Mouse (Mus musculus) right cerebral cortex, postnatal 36 days (tissue): ENCODE measurements around the gene Zfp607b.

Source experiments
- DNase-seq, 2 experiments: peaks; one replicate each; pipeline ENCODE4 v3.0.0; 2022; ENCODE audit warnings: low spot score in 2 of 2, mixed read lengths in 1 of 2

The Zfp607b gene

DNA sequence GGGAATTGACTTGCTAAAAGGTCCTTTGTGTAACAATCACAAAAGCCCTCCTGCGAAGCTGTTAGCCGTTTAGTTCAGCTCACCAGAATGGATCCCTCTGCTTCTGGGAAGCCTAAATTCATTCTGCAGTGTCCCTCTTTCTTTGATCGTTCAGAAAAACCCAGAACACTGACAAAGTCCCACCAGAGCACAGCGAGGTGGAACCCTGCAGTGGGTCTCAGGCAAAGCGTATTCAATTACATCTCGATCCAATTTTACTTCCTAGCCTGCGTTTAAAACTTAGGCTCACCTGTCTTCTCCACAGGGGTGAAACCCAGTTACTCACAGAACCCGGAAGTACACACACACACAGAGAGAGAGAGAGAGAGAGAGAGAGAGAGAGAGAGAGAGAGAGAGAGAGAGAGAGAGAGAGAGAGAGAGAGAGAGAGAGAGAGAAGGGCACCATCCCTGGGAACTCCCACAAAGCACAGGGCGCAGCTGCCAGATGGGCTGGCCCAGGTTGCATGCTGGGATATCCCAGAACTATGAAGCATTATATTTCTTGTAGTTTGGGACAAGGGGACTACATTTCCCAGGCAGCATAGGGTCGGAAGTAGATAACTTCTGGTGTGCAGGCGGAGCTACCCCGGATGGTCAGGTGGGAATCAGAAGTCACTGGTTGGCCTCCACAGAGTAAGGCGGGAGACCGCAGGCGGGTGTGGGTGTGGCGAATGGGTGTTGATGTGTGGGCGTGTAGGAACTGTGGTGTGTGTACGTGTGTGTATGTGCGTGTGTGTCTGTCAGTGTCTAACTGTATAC, at the start of gene Zfp607b:
Gene Zfp607b, plus strand, starts transcription at position 526 of the 798 bp plus-strand sequence.
- DNase-seq: peak; percentile 95 to 98

GRCm38 (mm10) chr7:27644471-27644870, 44.7 kb upstream of the Zfp607b start:
- no peak for DNase-seq

DNA sequence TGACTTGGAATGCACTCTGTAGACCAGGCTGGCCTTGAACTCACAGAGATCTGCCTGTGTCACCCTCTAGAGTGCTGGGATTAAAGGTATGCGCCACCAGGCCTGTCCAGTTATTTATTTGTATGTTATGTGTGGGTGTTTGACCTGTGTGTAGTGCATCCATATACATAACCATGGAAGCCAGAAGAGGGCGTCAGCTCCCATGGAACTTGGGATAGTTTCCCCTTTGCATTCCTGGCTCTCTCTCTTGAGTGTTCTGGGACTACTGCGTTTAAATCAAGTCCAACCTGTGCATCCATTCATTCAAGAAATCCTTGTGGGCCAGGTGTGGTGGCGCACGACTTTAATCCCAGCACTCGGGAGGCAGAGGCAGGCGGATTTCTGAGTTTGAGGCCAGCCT, 42.6 kb upstream of the Zfp607b start:
- no peak for DNase-seq

- no peak for DNase-seq
Measured at GRCm38 (mm10) chr7:27647281-27648002, 41.7 kb upstream of the Zfp607b start.

DNA sequence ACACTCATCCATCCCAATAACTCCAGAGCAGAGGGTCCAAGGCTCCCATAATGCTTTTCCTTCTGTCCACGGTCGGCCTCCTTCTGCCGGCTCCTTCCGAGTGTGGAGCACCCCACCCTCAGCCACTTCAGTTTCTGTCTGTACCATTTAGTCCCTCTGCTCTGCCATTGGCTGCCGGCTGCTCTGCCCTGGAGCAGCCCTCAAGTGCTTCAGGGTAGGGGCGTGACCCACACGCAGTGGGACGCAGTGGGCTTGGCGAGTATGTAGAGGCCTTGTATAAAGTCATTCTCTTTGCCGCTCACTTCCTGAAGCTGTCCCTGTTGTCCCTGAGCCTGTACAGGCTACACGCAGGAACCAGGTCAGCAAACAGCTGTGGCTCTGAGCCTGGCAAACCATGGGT, 39.4 kb upstream of the Zfp607b start:
- DNase-seq: no peak

- DNase-seq: peak; percentile 60 to 63
Measured at GRCm38 (mm10) chr7:27650949-27651348, 38.2 kb upstream of the Zfp607b start.

GRCm38 (mm10) chr7:27653681-27654437, 35.3 kb upstream of the Zfp607b start, which contains the start of gene Ttc9b:
Gene Ttc9b (plus strand): TSS chr7:27653915.
- DNase-seq: peak; percentile 75 to 79

DNA sequence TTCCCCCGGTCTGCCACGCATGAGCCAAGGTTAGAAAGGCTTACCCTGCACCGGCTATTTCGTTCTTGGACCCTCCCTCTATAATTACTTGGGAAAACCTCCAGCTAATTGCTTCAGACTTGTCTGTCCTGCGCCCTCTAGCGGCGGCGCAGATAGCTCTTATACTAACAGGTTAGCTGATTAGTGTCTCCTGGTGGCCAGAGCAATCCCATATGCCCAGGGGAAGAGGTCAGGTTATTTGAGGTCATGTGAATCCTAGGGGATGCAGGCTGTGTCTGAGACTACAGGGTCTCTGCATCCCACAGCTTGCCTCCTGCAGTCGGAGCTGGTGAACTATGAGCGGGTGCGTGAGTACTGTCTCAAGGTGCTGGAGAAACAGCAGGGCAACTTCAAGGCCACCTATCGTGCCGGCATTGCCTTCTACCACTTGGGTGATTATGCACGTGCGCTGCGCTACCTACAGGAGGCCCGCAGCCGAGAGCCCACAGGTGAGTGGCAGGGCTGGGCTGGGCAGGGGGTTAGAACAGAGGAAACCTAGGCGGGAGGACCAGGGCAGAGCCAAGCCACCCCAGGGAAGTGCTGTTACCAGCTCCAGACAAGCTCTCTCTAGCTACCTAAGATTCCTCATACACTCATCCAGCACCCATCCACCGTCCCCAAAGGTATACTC, 34.4 kb upstream of the Zfp607b start:
- peak; percentile 67 to 75 for DNase-seq

DNA sequence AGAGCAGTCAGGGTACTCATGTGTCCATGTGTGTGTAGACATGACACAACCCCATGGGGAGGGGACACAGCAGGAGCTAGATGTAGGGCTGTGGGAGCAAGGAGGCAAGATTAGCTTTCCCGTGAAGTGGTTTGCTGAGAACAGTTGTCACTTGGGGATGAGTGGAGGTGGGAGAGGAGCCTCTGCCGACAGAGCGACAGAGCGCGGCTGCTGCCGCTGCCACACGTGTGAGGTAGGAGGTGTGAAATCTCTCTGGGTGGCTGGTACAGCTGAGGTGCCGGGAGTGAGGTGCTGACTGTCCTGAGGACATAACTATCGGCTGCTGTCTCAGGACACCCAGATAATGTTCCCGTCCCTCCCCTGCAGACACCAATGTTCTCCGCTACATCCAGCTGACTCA, 33.6 kb upstream of the Zfp607b start:
- peak in 1 of 2 experiments; percentile 76 for DNase-seq

- DNase-seq: no peak
Measured at GRCm38 (mm10) chr7:27656600-27656999, 32.5 kb upstream of the Zfp607b start.

GRCm38 (mm10) chr7:27657824-27658395, 31.2 kb upstream of the Zfp607b start:
- DNase-seq: no peak

DNA sequence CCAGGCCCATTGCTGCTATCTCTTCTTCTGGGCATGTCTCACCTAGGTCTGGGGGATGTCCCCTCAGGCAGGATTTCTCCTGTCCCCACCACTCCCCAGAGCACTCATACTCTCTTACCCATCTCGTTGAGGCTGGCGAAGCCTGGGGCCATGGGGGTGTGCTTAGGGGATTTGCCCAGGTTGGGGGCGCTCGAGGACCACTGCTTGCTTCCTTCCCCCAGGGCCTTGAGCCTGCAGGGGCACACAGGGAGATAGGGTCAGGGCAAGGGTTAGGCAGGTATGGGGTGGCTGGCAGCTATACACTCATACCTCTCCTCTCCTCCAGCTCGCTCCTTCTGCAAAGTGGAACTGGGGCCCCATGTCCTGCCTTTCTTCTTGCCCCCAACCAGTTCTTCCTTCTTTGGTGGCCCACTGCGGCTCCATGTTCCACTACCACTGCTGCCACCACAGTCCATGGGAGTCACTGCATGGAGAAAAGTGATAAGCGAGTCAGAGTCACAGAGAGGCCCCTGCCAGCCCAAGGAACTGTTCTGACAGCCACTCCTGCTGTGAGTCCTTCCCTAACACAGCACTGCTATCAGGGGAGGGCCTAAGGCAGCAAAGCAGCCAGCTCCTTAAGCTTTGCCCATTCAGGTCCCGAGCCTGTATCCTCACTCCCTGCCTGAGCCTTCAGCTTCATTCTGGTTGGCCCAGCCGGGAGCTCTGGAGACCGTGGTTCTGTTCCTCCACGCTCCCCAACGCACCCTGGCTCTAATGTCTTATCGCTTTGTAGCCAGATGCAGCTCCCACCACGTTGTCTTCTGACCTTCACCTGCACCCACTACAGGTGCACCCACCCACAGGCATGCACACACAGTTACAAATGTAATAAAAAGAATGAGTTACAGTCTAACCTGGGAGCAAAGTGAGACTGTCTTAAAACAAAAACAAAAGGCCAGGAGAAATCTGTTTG, 30.2 kb upstream of the Zfp607b start:
- peak in 1 of 2 experiments; percentile 28 for DNase-seq

DNA sequence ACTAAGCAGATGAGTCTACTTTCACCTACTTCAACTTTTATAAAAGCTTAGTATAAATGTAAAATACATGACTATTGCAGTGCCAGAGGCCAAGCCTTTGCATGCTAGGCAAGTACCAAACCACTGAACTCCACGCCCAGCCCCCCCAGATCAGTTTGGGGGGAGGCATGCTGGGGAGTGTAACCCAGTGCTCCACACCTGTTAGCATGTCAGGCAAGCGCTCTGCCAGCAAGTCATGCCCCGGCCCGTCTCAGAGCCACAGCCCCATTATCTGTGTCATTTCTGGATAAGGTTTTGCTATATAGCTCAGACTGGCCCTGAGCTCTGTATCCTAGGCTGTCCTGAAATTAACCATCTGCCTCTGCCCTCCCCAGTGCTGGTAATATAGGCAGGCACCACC, 27.1 kb upstream of the Zfp607b start:
- no peak for DNase-seq

- DNase-seq: no peak
Measured at GRCm38 (mm10) chr7:27673064-27673574, 16.0 kb upstream of the Zfp607b start.

- DNase-seq: no peak
Measured at GRCm38 (mm10) chr7:27673575-27674131, 15.5 kb upstream of the Zfp607b start.

GRCm38 (mm10) chr7:27674195-27674521, 15.0 kb upstream of the Zfp607b start:
- DNase-seq: no peak

DNA sequence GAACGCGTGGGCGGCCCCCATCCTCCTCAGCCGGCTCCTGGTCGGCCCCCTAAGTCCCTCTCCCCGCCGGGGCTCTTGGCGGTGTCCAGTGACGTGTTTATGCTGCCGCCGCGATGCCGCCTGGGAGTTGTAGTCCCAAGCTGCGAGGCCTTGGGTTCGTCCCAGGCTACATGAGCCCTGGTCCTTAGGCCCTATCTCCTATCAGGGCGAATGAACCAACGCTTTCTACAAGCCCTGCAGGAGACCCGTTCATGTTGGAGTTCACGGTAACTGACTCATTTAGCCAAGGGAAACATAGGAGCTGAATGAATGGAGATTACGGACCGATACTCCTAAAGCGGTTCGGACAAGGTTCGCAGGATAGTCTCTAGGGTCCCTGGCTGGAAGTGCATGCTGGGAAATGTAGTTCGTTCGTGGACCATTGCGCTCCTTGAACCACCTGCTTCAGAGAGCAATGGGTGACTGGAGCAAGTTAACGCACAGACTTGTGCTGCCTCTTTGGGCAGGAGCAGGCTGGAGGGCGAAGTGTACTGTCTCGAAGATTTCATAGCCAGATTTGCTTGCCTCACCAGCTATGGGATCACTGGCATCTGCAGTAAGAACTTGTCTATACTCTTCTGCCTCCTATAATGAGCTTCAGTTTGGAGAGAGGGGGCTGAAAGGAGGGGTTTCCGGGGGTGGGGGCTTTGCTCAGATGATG, 14.5 kb upstream of the Zfp607b start, which contains the start of gene Map3k10:
Gene Map3k10, minus strand, starts transcription at position 77 of the 700 bp plus-strand sequence.
- peak; percentile 91 to 92 for DNase-seq

DNA sequence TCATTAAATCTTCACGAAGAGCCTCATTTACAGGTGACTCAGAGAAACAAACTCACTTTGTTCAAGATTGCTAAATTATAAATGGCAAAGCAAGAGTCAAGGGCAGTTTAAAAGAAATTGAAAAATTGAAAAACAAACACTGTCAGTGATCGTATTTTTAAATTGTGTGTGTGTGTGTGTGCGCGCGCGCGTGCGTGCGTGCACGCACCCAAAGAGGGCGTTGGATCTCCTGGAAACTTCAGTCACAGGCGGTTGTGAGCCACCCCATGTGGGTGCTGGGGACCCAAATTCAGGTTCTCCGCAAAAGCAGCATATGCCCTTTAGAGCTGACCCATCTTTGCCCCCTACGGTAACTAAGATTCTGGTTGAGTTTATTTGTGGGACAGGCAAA, 13.9 kb upstream of the Zfp607b start:
- DNase-seq: no peak

DNA sequence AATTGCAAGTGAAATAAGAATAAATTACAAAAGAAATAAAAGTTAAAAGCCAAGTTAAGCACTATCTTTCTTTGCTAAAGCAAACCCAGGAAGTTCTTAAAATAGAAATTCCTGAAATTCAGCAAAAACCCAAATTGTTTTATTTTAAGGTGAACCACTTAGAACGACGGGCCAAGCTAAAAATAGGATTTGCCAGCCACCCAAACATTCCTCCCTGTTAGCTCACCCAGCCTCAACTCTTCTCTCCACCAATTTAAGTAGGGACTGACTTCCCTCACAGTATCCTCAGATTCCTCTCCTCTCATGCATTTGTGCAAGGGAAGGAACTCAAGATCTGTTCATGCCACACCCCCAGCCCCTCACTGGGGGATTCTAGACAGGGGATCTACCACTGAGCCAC, 5.9 kb upstream of the Zfp607b start:
- DNase-seq: no peak
